Mouse (Mus musculus): Measurements from ENCODE around the gene Lmo7. TPM values are rescaled to one million over a fixed set of nuclear protein-coding genes. Genes with fewer than 3 reads are reported as not detected.
A peak's percentile ranks its signal among the peaks of the same experiment; 100 is the strongest.

Lmo7 gene
- total RNA-seq, 1 experiment from 2014 or later: 2.8 TPM

DNA sequence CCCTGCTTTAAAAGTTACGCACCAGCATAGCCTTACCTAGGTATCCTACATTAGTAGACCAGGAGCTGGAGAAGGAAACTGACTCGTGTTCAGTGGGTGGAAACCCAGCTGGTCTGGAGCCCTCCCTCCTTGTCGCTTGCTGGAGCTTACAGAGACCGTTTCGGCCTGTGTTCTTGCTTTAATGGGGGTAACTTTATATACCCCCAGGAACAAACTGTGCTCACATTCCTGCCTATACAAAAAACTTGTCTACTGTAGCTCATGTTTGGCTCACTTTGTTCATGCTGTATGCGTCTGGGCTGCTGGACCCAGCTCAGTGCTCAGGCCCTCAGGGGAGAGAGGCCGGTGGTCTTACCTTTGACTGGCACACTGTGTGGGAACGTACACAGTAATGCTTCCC, 162.7 kb downstream of the Lmo7 start:
- no peak for ATAC-seq (replicated peaks in 1 of 2; ENCODE audit: insufficient read depth in 1 of 2, low FRiP score in 2 of 2, low TSS enrichment in 1 of 2, low read depth in 1 of 2, poor library complexity in 2 of 2, severe bottlenecking in 2 of 2)

DNA sequence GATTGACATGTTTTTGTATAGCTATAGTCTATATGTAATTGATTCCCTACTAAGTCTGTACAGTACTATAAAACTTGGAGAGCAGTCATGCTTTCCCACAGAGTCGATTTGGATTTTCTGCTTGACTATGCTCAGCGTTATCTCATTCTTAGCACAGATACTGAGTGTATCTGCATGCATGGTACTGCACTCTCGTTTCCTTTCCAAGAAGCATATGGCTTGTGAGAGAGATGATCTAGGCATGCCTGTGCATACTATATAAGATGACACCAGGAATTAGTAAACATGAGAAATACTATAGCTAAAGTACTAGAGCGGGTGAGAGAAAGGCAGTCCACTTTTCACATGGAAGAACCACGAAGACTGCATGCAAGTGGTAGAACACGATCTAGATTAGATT, 163.5 kb downstream of the Lmo7 start:
- ATAC-seq (replicated peaks in 1 of 2; ENCODE audit: insufficient read depth in 1 of 2, low FRiP score in 2 of 2, low TSS enrichment in 1 of 2, low read depth in 1 of 2, poor library complexity in 2 of 2, severe bottlenecking in 2 of 2): no peak

DNA sequence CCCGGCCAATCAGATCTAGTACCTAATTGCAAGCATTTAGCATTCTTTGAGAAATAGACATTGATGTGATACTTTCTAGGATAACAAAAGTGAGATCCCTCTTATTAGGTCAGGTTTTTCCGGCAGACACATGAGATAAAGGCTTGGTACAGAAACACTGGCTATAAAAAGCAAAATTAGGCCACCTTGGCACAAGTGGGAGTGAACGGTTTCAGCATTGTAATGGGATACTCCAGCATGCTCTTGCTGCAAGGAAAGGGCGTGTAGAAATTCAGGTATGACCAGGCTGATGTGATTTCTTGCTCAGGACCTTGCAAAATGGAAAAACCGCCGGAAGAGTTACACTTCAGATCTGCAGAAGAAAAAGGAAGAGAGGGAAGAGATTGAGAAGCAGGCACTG, 168.5 kb downstream of the Lmo7 start:
- no peak for ATAC-seq (replicated peaks in 1 of 2; ENCODE audit: insufficient read depth in 1 of 2, low FRiP score in 2 of 2, low TSS enrichment in 1 of 2, low read depth in 1 of 2, poor library complexity in 2 of 2, severe bottlenecking in 2 of 2)

DNA sequence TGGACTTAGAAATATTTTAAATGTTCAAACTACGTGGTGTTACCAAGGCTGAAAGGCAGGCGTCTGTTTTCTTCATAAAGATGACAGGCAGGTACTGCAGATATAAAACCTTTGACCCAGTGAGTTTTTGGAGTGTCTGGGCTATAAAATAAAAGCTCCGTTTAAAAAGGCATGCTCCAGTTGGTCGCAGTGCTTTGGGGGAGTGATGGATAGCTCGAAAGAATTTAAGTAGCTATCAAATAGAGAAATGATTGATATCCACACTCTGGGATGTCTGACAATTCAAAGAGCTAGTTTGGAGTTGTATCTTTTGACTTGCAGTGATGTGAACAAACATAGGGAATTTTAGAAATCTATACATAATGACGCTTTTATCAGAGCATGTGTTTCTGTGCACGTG, 171.7 kb downstream of the Lmo7 start:
- ATAC-seq (replicated peaks in 1 of 2; ENCODE audit: insufficient read depth in 1 of 2, low FRiP score in 2 of 2, low TSS enrichment in 1 of 2, low read depth in 1 of 2, poor library complexity in 2 of 2, severe bottlenecking in 2 of 2): no peak

DNA sequence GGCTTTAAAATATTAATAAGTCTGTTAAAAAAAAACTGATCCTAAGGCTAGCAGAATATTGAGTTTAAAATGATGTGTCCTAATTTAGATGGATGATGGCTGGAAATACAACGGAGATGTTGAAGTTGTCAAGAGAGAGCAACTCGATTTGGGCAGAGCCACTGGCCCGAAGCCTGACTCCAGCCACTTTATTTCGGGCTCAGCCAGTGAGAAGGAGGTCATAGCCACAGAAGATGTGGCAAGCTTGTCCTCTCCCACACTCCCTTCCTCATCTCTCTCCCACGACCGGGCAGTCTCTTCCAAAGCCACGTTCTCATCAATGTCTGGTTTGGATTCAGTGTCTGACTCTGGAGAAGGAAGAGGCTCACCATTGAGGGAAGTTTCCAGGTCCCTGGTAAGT, 172.2 kb downstream of the Lmo7 start:
- ATAC-seq (replicated peaks in 1 of 2; ENCODE audit: insufficient read depth in 1 of 2, low FRiP score in 2 of 2, low TSS enrichment in 1 of 2, low read depth in 1 of 2, poor library complexity in 2 of 2, severe bottlenecking in 2 of 2): no peak

DNA sequence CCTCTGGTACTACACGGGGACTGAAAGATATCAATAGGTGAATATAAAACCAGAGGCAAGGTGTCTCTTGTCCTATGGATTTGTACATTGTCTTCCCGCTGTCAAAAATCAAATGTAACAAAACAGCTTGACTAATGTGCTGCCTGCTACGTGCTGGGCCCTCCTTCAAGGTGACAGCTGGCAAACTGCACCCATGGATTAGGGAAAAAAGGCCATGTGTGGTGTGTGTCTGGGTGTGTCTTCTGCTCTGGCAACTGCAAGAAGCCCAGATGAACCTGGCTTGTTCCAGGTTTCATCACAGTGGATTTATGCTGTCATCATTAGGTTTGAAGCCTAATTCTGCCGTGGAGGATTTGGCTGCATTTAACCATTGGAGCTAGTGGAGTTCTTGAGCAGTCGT, 174.0 kb downstream of the Lmo7 start:
- ATAC-seq (replicated peaks in 1 of 2; ENCODE audit: insufficient read depth in 1 of 2, low FRiP score in 2 of 2, low TSS enrichment in 1 of 2, low read depth in 1 of 2, poor library complexity in 2 of 2, severe bottlenecking in 2 of 2): no peak

DNA sequence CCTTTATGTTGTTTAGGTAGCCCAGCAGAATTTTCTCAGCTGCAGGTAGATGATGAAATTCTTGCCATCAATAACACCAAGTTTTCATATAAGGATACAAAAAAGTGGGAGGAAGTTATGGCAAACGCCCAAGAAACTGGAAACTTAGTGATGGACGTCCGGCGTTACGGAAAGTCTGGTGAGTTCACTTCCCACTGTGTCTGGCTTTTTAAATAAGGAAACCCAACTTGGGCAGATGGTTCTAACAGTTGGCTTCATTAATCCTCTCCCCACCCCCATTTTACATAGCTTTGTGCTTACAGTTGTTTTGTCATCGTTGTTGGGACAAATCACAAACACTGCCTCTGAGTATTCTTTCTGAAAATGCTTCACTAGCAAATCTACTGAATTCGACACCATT, 182.2 kb downstream of the Lmo7 start:
- ATAC-seq (replicated peaks in 1 of 2; ENCODE audit: insufficient read depth in 1 of 2, low FRiP score in 2 of 2, low TSS enrichment in 1 of 2, low read depth in 1 of 2, poor library complexity in 2 of 2, severe bottlenecking in 2 of 2): no peak

DNA sequence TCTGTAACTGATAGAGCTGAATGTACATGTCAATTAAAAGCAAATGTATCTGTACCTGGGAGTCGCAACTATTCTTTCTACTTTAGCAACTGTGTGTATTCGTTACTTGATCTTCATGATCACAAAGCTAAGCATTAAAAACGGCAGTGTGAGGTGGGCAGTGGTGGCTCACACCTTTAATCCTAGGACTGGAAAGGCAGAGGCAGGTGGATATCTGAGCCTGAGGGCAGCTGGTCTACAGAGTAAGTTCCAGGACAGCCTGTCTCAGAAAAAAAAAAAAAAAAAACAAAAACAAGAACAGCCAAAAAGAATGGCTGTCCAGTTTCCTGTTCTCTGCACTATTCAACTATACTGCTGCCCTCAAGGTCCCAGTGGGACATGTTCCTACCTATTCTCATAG, 182.6 kb downstream of the Lmo7 start:
- ATAC-seq (replicated peaks in 1 of 2; ENCODE audit: insufficient read depth in 1 of 2, low FRiP score in 2 of 2, low TSS enrichment in 1 of 2, low read depth in 1 of 2, poor library complexity in 2 of 2, severe bottlenecking in 2 of 2): no peak

DNA sequence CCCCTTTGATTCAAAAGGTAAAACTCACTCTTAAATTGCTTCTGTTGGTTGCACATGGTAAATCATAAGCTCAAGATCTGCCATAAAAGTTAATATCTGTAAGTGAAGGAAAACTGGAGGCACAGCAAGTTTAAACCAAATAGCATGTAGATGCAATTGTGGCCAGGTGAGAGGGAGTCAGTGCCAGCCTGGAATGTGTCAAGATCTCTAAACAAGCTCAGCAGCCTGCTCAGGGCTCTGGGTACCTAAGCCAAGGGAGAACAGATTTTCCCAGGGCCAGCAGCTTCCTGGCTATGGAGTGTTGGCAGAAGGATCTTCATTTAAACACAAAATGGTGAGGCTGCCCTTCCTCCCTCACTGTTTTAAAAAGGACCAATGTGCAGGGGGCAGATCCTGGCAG, 184.6 kb downstream of the Lmo7 start:
- ATAC-seq (replicated peaks in 1 of 2; ENCODE audit: insufficient read depth in 1 of 2, low FRiP score in 2 of 2, low TSS enrichment in 1 of 2, low read depth in 1 of 2, poor library complexity in 2 of 2, severe bottlenecking in 2 of 2): no peak

DNA sequence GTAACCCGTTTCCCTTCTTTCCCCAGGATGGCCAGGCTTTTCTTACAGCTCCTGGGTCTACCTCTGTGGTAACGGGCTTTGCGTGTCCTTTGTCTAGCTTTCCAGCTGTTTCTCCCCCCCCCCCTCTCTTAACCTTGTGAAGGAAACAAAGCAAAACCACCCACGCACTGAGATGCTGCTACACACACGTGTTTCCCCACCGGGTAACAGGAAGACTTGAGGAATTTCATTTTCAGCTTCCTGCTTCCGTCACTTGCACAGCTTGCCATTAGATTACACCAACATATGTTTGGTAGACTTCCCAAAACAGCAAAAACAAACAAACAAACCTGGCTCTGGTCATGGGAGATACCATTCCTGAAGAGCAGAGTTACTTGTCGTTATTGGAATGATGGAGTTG, 186.1 kb downstream of the Lmo7 start:
- no peak for ATAC-seq (replicated peaks in 1 of 2; ENCODE audit: insufficient read depth in 1 of 2, low FRiP score in 2 of 2, low TSS enrichment in 1 of 2, low read depth in 1 of 2, poor library complexity in 2 of 2, severe bottlenecking in 2 of 2)

DNA sequence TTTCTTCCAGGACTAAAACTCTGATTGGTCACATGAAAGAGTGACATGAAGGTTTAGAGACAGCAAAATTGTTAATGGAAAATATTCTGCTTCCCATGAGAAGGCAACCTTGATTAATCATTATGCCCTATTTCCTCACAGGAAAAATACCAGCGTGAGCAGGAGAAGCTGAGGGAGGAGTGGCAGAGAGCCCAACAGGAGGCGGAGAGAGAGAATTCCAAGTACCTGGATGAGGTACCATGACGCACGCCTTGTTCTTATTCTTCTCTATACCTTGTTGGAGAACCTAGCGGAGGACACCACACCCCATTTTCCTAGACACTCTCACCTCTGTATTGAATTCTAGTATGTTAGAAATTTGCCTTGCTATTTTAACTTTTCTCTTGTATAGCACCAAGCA, 188.7 kb downstream of the Lmo7 start:
- no peak for ATAC-seq (replicated peaks in 1 of 2; ENCODE audit: insufficient read depth in 1 of 2, low FRiP score in 2 of 2, low TSS enrichment in 1 of 2, low read depth in 1 of 2, poor library complexity in 2 of 2, severe bottlenecking in 2 of 2)

DNA sequence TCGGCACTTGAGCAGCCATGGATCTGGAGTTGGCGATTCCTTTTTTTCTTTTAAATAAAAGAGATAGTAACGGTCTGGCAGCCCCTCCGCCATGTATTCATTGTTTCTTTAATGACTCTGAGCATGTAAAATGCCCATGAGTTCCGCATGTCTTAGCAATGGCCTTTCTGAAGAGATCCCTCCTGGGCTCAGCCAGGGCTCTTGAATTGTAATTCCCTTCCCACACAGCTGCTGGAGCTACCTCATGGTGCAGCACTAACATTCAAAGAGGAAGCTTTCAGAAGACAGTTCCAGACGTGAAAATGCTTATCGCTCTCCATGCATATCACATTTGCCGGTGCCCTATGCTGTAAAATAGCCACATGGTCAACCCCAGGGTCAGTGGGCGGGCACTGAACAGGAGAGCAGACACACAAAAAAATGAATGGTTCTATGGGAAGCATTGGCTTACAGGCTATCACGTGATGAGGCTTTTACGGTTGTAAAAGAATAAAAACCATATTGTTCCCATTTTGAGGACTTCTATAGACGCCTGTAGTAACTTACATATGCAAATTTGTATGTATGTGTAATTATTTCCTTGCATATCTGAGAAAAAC, 198.0 kb downstream of the Lmo7 start:
- ATAC-seq (replicated peaks in 1 of 2; ENCODE audit: insufficient read depth in 1 of 2, low FRiP score in 2 of 2, low TSS enrichment in 1 of 2, low read depth in 1 of 2, poor library complexity in 2 of 2, severe bottlenecking in 2 of 2): no peak

DNA sequence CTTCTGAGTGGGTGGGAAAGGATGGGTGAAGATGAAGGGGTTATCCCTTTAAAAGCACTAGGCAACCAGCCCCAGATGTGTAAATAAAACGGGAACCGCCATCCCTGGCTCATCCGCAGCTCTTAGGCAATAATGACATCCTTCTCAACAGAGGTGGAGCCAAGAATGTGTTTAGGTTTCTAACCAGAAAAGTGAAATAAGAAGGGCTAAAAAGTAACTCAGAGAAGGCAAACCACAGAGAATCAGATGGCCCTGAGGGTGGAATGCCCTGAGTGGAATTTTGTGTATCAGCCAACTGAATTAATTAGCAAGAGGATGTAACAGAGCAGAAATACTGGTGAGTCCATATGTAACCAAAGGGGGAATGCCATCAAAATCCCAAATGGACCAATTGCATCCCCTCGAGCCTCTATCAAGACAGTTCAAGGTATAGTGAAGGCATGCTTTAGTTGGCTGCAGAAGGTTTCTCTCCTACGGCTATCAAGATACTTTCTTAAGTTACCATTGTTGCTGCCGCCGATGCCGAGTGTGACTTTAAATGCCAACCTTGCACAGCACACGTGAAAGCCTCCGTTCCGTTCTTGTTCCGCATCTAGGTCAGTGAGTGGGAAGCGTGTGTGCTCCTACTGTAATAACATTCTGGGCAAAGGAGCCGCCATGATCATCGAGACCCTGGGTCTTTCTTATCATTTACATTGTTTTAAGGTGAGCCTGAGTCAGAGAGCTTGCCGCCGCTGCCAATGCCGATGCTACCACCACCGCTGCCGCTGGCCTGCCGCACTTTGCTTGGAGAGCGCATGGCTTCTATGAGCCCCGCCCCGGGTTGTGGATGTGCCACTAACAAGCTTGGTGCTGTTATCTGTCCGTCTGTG, 201.1 kb downstream of the Lmo7 start:
- ATAC-seq (replicated peaks in 1 of 2; ENCODE audit: insufficient read depth in 1 of 2, low FRiP score in 2 of 2, low TSS enrichment in 1 of 2, low read depth in 1 of 2, poor library complexity in 2 of 2, severe bottlenecking in 2 of 2): no peak

DNA sequence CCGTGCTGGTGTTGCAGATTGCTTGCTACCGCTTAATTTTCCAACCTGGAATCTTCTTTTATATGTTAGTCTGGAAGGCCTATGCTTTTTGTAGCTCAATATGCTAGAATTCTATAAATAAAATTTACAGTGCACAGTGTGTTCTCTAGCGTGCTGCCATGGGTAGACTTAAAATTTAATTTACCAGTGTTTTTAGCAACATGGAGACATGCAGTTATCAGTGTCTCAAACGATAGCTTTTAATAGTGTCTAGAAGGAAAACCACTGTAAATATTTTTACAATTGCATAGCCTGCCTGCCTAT, 201.6 kb downstream of the Lmo7 start:
- no peak for ATAC-seq (replicated peaks in 1 of 2; ENCODE audit: insufficient read depth in 1 of 2, low FRiP score in 2 of 2, low TSS enrichment in 1 of 2, low read depth in 1 of 2, poor library complexity in 2 of 2, severe bottlenecking in 2 of 2)

DNA sequence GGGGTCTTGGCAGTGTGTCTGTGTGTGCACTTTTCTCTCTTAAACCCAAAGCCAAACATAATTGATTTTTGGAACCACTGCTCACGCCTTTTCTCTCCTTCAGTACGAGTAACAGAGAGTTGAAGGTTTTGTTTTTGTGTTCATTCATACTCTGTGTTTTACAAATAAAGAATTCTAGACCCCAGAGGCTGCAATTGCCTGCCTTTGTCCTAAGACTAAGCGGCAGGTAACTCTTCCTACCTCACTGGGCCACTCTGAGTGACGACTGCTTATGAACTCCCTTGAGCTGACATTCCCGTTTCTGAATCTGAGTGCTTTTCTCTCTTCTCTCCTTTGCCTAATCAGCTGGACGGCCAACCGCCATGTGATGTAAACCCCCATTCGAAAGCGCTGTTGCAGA, 203.8 kb downstream of the Lmo7 start:
- no peak for ATAC-seq (replicated peaks in 1 of 2; ENCODE audit: insufficient read depth in 1 of 2, low FRiP score in 2 of 2, low TSS enrichment in 1 of 2, low read depth in 1 of 2, poor library complexity in 2 of 2, severe bottlenecking in 2 of 2)

DNA sequence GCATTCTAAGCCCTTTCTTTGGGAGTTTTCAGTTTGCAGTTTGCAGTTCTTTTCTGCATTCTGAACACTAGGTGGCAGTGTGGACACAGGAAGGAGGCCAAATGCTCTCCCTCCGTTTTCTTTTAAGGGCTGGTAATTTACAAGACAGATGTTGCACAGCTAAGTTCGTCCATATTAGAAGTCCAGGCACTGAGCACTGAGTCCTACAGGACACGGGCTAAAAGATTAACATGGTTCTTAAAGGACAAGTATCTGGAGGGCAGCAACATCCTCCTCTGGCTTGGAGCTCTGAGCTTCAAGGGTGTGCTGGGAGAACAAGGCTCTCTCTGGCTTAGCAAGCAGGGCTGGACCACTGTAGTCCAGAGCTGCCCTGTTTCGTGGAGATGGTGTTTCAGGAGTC, 213.2 kb downstream of the Lmo7 start:
- ATAC-seq (replicated peaks in 1 of 2; ENCODE audit: insufficient read depth in 1 of 2, low FRiP score in 2 of 2, low TSS enrichment in 1 of 2, low read depth in 1 of 2, poor library complexity in 2 of 2, severe bottlenecking in 2 of 2): peak; percentile 77 to 78; a peak in 3 of 4 replicates

DNA sequence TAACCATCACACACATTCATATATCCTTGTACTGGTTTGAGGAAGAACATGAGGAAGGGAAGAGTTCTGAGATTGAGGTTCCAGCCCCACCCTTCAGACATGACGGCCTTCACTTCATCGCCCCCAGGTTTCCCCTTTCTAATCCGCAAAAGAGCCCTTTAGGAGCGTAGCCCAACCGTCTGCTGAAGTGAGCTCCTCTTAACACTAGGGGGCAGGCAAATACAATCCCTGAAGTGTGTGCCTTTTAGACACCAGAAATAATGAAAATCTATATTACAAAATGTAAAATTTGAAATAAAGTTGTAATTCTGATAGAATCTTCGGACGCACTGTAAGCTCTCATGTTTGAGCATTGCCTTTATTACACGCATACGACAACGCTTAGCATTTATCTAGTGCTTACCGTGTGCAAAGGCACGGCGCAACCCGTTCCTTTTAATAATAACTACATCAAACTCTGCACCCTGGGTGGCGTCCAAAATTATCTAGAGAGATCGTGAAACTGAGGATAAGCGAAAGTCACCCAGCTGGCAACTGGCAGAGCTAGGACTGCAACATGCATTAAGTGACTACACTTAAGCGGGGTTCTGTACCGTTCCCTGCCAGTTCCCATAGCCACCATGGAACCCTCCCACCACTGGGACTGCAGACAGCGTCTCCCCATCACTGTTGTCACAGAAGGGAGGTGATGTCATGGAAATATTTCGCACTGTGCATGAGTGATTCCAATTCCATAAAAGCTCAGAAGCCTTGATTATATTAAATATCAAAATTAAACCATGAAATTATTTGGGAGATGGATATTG, 217.2 kb downstream of the Lmo7 start:
- peak; percentile 81 to 83 for ATAC-seq (replicated peaks in 1 of 2; ENCODE audit: insufficient read depth in 1 of 2, low FRiP score in 2 of 2, low TSS enrichment in 1 of 2, low read depth in 1 of 2, poor library complexity in 2 of 2, severe bottlenecking in 2 of 2)

DNA sequence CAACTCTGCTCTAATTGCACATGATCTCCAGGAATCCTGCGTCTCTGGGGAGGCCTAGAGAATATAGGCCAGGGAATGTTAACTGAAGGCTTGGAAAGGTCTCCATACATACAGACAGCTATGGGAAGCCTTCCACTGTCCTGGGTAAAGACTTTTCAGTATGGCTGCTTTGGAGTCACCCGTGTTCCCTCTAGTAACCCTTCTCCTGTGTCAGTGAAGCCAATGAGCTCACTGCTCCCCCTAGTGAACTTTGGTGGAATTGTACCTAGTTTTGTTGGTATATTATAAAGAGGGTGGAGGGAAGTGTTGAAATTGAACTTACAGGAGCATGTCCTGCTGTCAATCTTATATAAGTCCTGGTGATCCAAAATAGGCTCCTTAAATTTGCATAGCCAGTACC, 219.4 kb downstream of the Lmo7 start:
- peak; percentile 68 to 76; a peak in 3 of 4 replicates for ATAC-seq (replicated peaks in 1 of 2; ENCODE audit: insufficient read depth in 1 of 2, low FRiP score in 2 of 2, low TSS enrichment in 1 of 2, low read depth in 1 of 2, poor library complexity in 2 of 2, severe bottlenecking in 2 of 2)
